Mouse (Mus musculus) intestine, postnatal 0 days (tissue): ENCODE measurements around the gene Fam20b. TPM values are rescaled to one million over a fixed set of nuclear protein-coding genes. Genes with fewer than 3 reads are reported as not detected.
A peak's percentile ranks its signal among the peaks of the same experiment; 100 is the strongest.

Experiments
- ATAC-seq: fragments of 200-750 bp; cut with Nextera tagmentation; 2 replicates; pipeline ENCODE4 v1.8.0; 2017; ENCODE audit warnings: mild to moderate bottlenecking, moderate TSS enrichment, moderate library complexity
- H3K27ac ChIP-seq: fragments of 300-500 bp; sonication (generic); 2 replicates; pipeline ENCODE4 v1.5.1; 2014; ENCODE audit warnings: mild to moderate bottlenecking, low read depth, low read length, moderate library complexity
- H3K27me3 ChIP-seq: fragments of 300-500 bp; sonication (generic); replicated peaks from 2 replicates; pipeline ENCODE4 v1.6.1; 2014; ENCODE audit warnings: low read length, mixed read lengths; ENCODE audit not compliant: control insufficient read depth, insufficient read depth
- H3K36me3 ChIP-seq: fragments of 300-500 bp; sonication (generic); 2 replicates; pipeline ENCODE4 v1.6.1; 2014; ENCODE audit warnings: mild to moderate bottlenecking, moderate library complexity; ENCODE audit not compliant: control insufficient read depth, insufficient read depth
- H3K4me1 ChIP-seq: fragments of 300-500 bp; sonication (generic); replicated peaks from 2 replicates; pipeline ENCODE4 v1.6.1; 2014; ENCODE audit warnings: antibody characterized with exemption, low read length, mixed read lengths; ENCODE audit not compliant: control insufficient read depth, insufficient read depth
- H3K4me2 ChIP-seq: fragments of 300-500 bp; sonication (generic); replicated peaks from 2 replicates; pipeline ENCODE4 v1.6.1; 2014; ENCODE audit warnings: low read depth, mild to moderate bottlenecking, moderate library complexity
- H3K4me3 ChIP-seq: fragments of 300-500 bp; sonication (generic); 2 replicates; pipeline ENCODE4 v1.5.1; 2014; ENCODE audit warnings: low read depth, low read length
- H3K9ac ChIP-seq: fragments of 300-500 bp; sonication (generic); 2 replicates; pipeline ENCODE4 v1.6.1; 2014; ENCODE audit warnings: mild to moderate bottlenecking, low read depth, low read length
- H3K9me3 ChIP-seq: fragments of 300-500 bp; sonication (generic); 2 replicates; pipeline ENCODE4 v1.6.1; 2016; ENCODE audit warnings: mixed run types; ENCODE audit not compliant: control insufficient read depth
- CTCF ChIP-seq: sonication (generic); IDR thresholded peaks from 2 replicates; pipeline ENCODE4 v1.5.1; 2016; ENCODE audit warnings: low read depth, mild to moderate bottlenecking, control low read depth, antibody characterized with exemption, moderate library complexity
- WGBS: fragments of 180-500 bp; shearing (Covaris S2); extraction: QIAGEN DNeasy Blood & Tissue Kit; methylation state at CpG from one replicate; pipeline ENCODE4 v1.1.7; 2014; 5-methylcytosine and 5-hydroxymethylcytosine counted together
- polyA plus RNA-seq: library from polyadenylated mRNA; unstranded; fragments of >200 nt; fragmentation: Nextera tagmentation; extraction: Ambion mirVana; gene quantifications from 2 replicates; pipeline ENCODE4 v1.2.1, GENCODE M21; 2015

Gene Fam20b
- polyA plus RNA-seq, 1 experiment from 2014 or later, result 35.4 TPM

- WGBS, result 50% methylated on average over 4 of the region's 4 CpGs
- Histone ChIP-seq H3K4me2 (no peak overlapping the region), H3K27ac (no peak overlapping the region), H3K36me3 (no peaks in the 10 kb centered on the region), H3K9ac (no peak overlapping the region), H3K9me3 (no peaks in the 10 kb centered on the region), H3K27me3 (no peaks in the 10 kb centered on the region), H3K4me1 (no peaks in the 10 kb centered on the region; the same call in 1 of the 2 replicates), H3K4me3 (no peak overlapping the region)
- ATAC-seq, result no peak
- TF ChIP-seq CTCF, result 0 out of 2 replicates have a peak, but pooled peaks have one; percentile 16
Measured at GRCm38 (mm10) chr1:156758326-156758725, 39.4 kb upstream of the Fam20b start.

- ATAC-seq, result no peak
- no peak overlapping the region for H3K27ac ChIP-seq
- H3K27me3 ChIP-seq, result no peaks in the 10 kb centered on the region
- TF ChIP-seq CTCF, result no peak
- H3K9ac ChIP-seq, result no peak overlapping the region
- H3K4me3 ChIP-seq, result no peak overlapping the region
- WGBS, result 52% methylated on average over 15 of the region's 15 CpGs
- H3K9me3 ChIP-seq, result no peaks in the 10 kb centered on the region
- H3K4me2 ChIP-seq, result no peak overlapping the region
- no peaks in the 10 kb centered on the region; the same call in 1 of the 2 replicates for H3K4me1 ChIP-seq
- no peaks in the 10 kb centered on the region for H3K36me3 ChIP-seq
Measured at GRCm38 (mm10) chr1:156754608-156755413, 35.9 kb upstream of the Fam20b start.

DNA sequence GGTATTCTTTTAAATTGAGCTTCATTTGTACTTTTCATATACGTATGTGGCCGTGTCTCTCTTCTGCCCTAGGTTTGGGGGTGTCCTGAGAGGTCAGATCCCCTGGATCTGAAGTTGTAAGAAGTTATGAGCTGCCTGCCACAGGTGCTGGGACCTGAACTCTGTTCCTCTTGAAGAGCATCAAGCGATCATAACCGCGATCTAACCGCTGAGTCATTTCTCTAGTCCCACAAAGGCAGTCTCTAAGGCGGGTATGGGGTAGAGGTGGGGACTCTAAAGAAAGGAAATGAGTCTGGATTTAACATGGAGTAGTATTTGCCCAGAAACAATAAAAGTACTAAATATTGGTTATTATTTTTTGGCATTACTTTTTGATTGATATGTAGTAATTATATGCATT is 34.1 kb upstream of the Fam20b start:
- H3K4me1 ChIP-seq, result no peaks in the 10 kb centered on the region; the same call in 1 of the 2 replicates
- no peaks in the 10 kb centered on the region for H3K36me3 ChIP-seq
- no peaks in the 10 kb centered on the region for H3K9me3 ChIP-seq
- no peak for ATAC-seq
- H3K27me3 ChIP-seq, result no peaks in the 10 kb centered on the region
- no peak overlapping the region for H3K4me2 ChIP-seq
- H3K9ac ChIP-seq, result no peak overlapping the region
- WGBS, result 87% methylated on average over 7 of the region's 7 CpGs
- no peak overlapping the region for H3K4me3 ChIP-seq
- no peak overlapping the region for H3K27ac ChIP-seq
- no peak for TF ChIP-seq CTCF

GRCm38 (mm10) chr1:156752020-156752724 is 33.3 kb upstream of the Fam20b start:
- Histone ChIP-seq H3K27ac (no peak overlapping the region), H3K4me1 (no peaks in the 10 kb centered on the region; the same call in 1 of the 2 replicates), H3K9ac (no peak overlapping the region), H3K36me3 (no peaks in the 10 kb centered on the region), H3K4me2 (peak overlapping the region; percentile 60), H3K9me3 (no peaks in the 10 kb centered on the region), H3K27me3 (no peaks in the 10 kb centered on the region), H3K4me3 (peak overlapping the region; percentile 23; the same call in 1 of the 2 replicates)
- 17% methylated on average over 21 of the region's 21 CpGs for WGBS
- ATAC-seq, result peak; percentile 61; the same call in 1 of the 2 replicates
- peak; percentile 88 for TF ChIP-seq CTCF

DNA sequence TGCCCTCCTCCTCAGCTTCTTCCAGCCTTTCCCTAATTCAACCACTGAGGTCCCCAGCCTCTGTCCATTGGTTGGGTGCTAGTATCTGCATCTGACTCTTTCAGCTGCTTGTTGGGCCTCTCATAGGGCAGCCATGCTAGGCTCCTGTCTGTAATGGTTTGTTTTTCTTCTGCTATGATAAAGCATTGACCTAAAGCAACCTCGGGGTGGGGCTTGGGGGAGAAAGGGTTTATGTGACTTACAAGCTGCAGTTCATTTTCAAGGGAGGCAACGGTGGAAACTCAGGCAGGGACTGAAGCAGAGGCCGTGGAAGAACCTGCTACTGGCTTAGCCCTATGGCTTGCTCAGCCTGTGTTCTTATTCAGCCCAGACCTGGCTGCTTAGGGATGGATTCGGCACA is 31.4 kb upstream of the Fam20b start:
- H3K27me3 ChIP-seq, result no peaks in the 10 kb centered on the region
- H3K9me3 ChIP-seq, result no peaks in the 10 kb centered on the region
- H3K4me3 ChIP-seq, result no peak overlapping the region
- no peak for ATAC-seq
- no peak for TF ChIP-seq CTCF
- no peak overlapping the region for H3K27ac ChIP-seq
- no peak overlapping the region for H3K9ac ChIP-seq
- H3K36me3 ChIP-seq, result no peaks in the 10 kb centered on the region
- H3K4me2 ChIP-seq, result no peak overlapping the region
- 38% methylated on average over 4 of the region's 4 CpGs for WGBS
- no peaks in the 10 kb centered on the region; the same call in 1 of the 2 replicates for H3K4me1 ChIP-seq

DNA sequence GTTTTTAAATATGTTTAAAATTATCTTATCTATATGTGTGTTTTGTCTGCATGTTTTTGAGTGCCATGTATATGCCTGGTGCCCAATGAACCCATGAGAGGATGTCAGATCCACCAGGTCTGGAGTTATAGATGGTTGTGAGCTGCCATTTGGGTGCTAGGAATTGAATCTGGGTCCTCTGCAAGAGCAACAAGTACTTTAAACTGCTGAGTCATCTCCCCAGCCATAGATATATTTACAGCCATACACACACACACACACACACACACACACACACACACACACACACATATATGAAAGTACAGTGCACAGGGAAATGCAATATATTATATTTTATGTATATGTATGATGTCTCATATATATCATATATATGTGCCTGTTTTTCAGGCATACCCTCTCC is 30.2 kb upstream of the Fam20b start:
- Histone ChIP-seq H3K4me3 (no peak overlapping the region), H3K27me3 (no peaks in the 10 kb centered on the region), H3K27ac (no peak overlapping the region), H3K4me2 (no peak overlapping the region), H3K9ac (no peak overlapping the region), H3K4me1 (no peaks in the 10 kb centered on the region; the same call in 1 of the 2 replicates), H3K9me3 (no peaks in the 10 kb centered on the region), H3K36me3 (no peaks in the 10 kb centered on the region)
- ATAC-seq, result no peak
- TF ChIP-seq CTCF, result no peak
